Mouse (Mus musculus): ENCODE results near the gene Nkiras1. TPM values are rescaled to one million over a fixed set of nuclear protein-coding genes. Genes with fewer than 3 reads are reported as not detected.

Nkiras1 gene
- polyA plus RNA-seq, 1 experiment from 2014 or later, result 12.9 TPM

GRCm38 (mm10) chr14:18292111-18292510 lies 21.2 kb downstream of the Nkiras1 start:
- Histone ChIP-seq H3K9me3 (ENCODE audit: control insufficient read depth, low read length) (no peaks in the 10 kb centered on the region), H3K9ac (ENCODE audit: low read length) (no peak overlapping the region), H3K27me3 (ENCODE audit: control insufficient read depth, insufficient read depth, low read length) (no peaks in the 10 kb centered on the region), H3K27ac (ENCODE audit: low read depth, low read length) (no peak overlapping the region), H3K4me3 (ENCODE audit: low read depth, low read length) (no peak overlapping the region), H3K4me2 (no peak overlapping the region), H3K4me1 (ENCODE audit: control insufficient read depth, insufficient read depth, low read length) (no peaks in the 10 kb centered on the region), H3K36me3 (ENCODE audit: control insufficient read depth, insufficient read depth, low read length) (no peaks in the 10 kb centered on the region)
- 90% methylated on average over 3 of the region's 3 CpGs for WGBS
- ATAC-seq (ENCODE audit: low FRiP score), result no peak
- no peak for DNase-seq (ENCODE audit: low spot score, missing footprints)

- 88% methylated on average over 3 of the region's 3 CpGs for WGBS
- Histone ChIP-seq H3K9me3 (ENCODE audit: control insufficient read depth, low read length) (no peaks in the 10 kb centered on the region), H3K36me3 (ENCODE audit: control insufficient read depth, insufficient read depth, low read length) (no peaks in the 10 kb centered on the region), H3K4me2 (no peak overlapping the region), H3K27me3 (ENCODE audit: control insufficient read depth, insufficient read depth, low read length) (no peaks in the 10 kb centered on the region), H3K4me1 (ENCODE audit: control insufficient read depth, insufficient read depth, low read length) (no peaks in the 10 kb centered on the region), H3K4me3 (ENCODE audit: low read depth, low read length) (no peak overlapping the region), H3K27ac (ENCODE audit: low read depth, low read length) (no peak overlapping the region), H3K9ac (ENCODE audit: low read length) (no peak overlapping the region)
- ATAC-seq (ENCODE audit: low FRiP score) (no peak), DNase-seq (ENCODE audit: low spot score, missing footprints) (no peak)
These were observed 21.6 kb downstream of the Nkiras1 start for GRCm38 (mm10) chr14:18292578-18292977.

- Histone ChIP-seq H3K4me2 (no peak overlapping the region), H3K27me3 (ENCODE audit: control insufficient read depth, insufficient read depth, low read length) (no peaks in the 10 kb centered on the region), H3K27ac (ENCODE audit: low read depth, low read length) (no peak overlapping the region), H3K9me3 (ENCODE audit: control insufficient read depth, low read length) (no peaks in the 10 kb centered on the region), H3K9ac (ENCODE audit: low read length) (no peak overlapping the region), H3K4me3 (ENCODE audit: low read depth, low read length) (no peak overlapping the region), H3K4me1 (ENCODE audit: control insufficient read depth, insufficient read depth, low read length) (no peaks in the 10 kb centered on the region), H3K36me3 (ENCODE audit: control insufficient read depth, insufficient read depth, low read length) (no peaks in the 10 kb centered on the region)
- DNase-seq (ENCODE audit: low spot score, missing footprints) (no peak), ATAC-seq (ENCODE audit: low FRiP score) (no peak)
- 89% methylated on average over 2 of the region's 2 CpGs for WGBS
These were observed 26.5 kb downstream of the Nkiras1 start for GRCm38 (mm10) chr14:18297441-18297840.

GRCm38 (mm10) chr14:18298874-18299273 lies 27.9 kb downstream of the Nkiras1 start:
- no peak overlapping the region for H3K4me3 ChIP-seq (ENCODE audit: low read depth, low read length)
- H3K4me1 ChIP-seq (ENCODE audit: control insufficient read depth, insufficient read depth, low read length), result no peaks in the 10 kb centered on the region
- no peak overlapping the region for H3K4me2 ChIP-seq
- no peak overlapping the region for H3K27ac ChIP-seq (ENCODE audit: low read depth, low read length)
- H3K27me3 ChIP-seq (ENCODE audit: control insufficient read depth, insufficient read depth, low read length), result no peaks in the 10 kb centered on the region
- 87% methylated on average over 2 of the region's 2 CpGs for WGBS
- no peak for DNase-seq (ENCODE audit: low spot score, missing footprints)
- no peak for ATAC-seq (ENCODE audit: low FRiP score)
- H3K36me3 ChIP-seq (ENCODE audit: control insufficient read depth, insufficient read depth, low read length), result no peaks in the 10 kb centered on the region
- no peaks in the 10 kb centered on the region for H3K9me3 ChIP-seq (ENCODE audit: control insufficient read depth, low read length)
- H3K9ac ChIP-seq (ENCODE audit: low read length), result no peak overlapping the region

GRCm38 (mm10) chr14:18300676-18301075 lies 29.7 kb downstream of the Nkiras1 start:
- 92% methylated on average over 2 of the region's 2 CpGs for WGBS
- H3K9ac ChIP-seq (ENCODE audit: low read length), result no peak overlapping the region
- H3K27ac ChIP-seq (ENCODE audit: low read depth, low read length), result no peak overlapping the region
- no peak overlapping the region for H3K4me3 ChIP-seq (ENCODE audit: low read depth, low read length)
- H3K4me2 ChIP-seq, result no peak overlapping the region
- DNase-seq (ENCODE audit: low spot score, missing footprints), result no peak
- no peaks in the 10 kb centered on the region for H3K9me3 ChIP-seq (ENCODE audit: control insufficient read depth, low read length)
- H3K36me3 ChIP-seq (ENCODE audit: control insufficient read depth, insufficient read depth, low read length), result no peaks in the 10 kb centered on the region
- no peaks in the 10 kb centered on the region for H3K4me1 ChIP-seq (ENCODE audit: control insufficient read depth, insufficient read depth, low read length)
- H3K27me3 ChIP-seq (ENCODE audit: control insufficient read depth, insufficient read depth, low read length), result no peaks in the 10 kb centered on the region
- no peak for ATAC-seq (ENCODE audit: low FRiP score)

- H3K27me3 ChIP-seq (ENCODE audit: control insufficient read depth, insufficient read depth, low read length), result no peaks in the 10 kb centered on the region
- ATAC-seq (ENCODE audit: low FRiP score) (no peak), DNase-seq (ENCODE audit: low spot score, missing footprints) (no peak)
- H3K27ac ChIP-seq (ENCODE audit: low read depth, low read length), result no peak overlapping the region
- H3K4me2 ChIP-seq, result no peak overlapping the region
- no peak overlapping the region for H3K4me3 ChIP-seq (ENCODE audit: low read depth, low read length)
- no peaks in the 10 kb centered on the region for H3K9me3 ChIP-seq (ENCODE audit: control insufficient read depth, low read length)
- no peaks in the 10 kb centered on the region; the same call in 1 of the 2 replicates for H3K36me3 ChIP-seq (ENCODE audit: control insufficient read depth, insufficient read depth, low read length)
- WGBS, result 78% methylated on average over 3 of the region's 3 CpGs
- no peak overlapping the region for H3K9ac ChIP-seq (ENCODE audit: low read length)
- H3K4me1 ChIP-seq (ENCODE audit: control insufficient read depth, insufficient read depth, low read length), result no peaks in the 10 kb centered on the region
These were observed 30.7 kb downstream of the Nkiras1 start for GRCm38 (mm10) chr14:18301591-18301990.

GRCm38 (mm10) chr14:18302750-18303149 lies 31.8 kb downstream of the Nkiras1 start:
- ATAC-seq (ENCODE audit: low FRiP score) (no peak), DNase-seq (ENCODE audit: low spot score, missing footprints) (no peak)
- no peaks in the 10 kb centered on the region for H3K4me1 ChIP-seq (ENCODE audit: control insufficient read depth, insufficient read depth, low read length)
- H3K4me3 ChIP-seq (ENCODE audit: low read depth, low read length), result no peak overlapping the region
- no peak overlapping the region for H3K27ac ChIP-seq (ENCODE audit: low read depth, low read length)
- no peaks in the 10 kb centered on the region; the same call in 1 of the 2 replicates for H3K36me3 ChIP-seq (ENCODE audit: control insufficient read depth, insufficient read depth, low read length)
- no peak overlapping the region for H3K9ac ChIP-seq (ENCODE audit: low read length)
- WGBS, result 83% methylated on average over 3 of the region's 3 CpGs
- no peaks in the 10 kb centered on the region for H3K27me3 ChIP-seq (ENCODE audit: control insufficient read depth, insufficient read depth, low read length)
- no peaks in the 10 kb centered on the region for H3K9me3 ChIP-seq (ENCODE audit: control insufficient read depth, low read length)
- no peak overlapping the region for H3K4me2 ChIP-seq

- H3K4me3 ChIP-seq (ENCODE audit: low read depth, low read length), result no peak overlapping the region
- no peak overlapping the region for H3K27ac ChIP-seq (ENCODE audit: low read depth, low read length)
- no peaks in the 10 kb centered on the region; the same call in 1 of the 2 replicates for H3K36me3 ChIP-seq (ENCODE audit: control insufficient read depth, insufficient read depth, low read length)
- H3K4me2 ChIP-seq, result no peak overlapping the region
- H3K9ac ChIP-seq (ENCODE audit: low read length), result no peak overlapping the region
- DNase-seq (ENCODE audit: low spot score, missing footprints) (no peak), ATAC-seq (ENCODE audit: low FRiP score) (no peak)
- H3K9me3 ChIP-seq (ENCODE audit: control insufficient read depth, low read length), result no peaks in the 10 kb centered on the region
- WGBS, result 87% methylated on average over 4 of the region's 4 CpGs
- H3K27me3 ChIP-seq (ENCODE audit: control insufficient read depth, insufficient read depth, low read length), result no peaks in the 10 kb centered on the region
- no peaks in the 10 kb centered on the region for H3K4me1 ChIP-seq (ENCODE audit: control insufficient read depth, insufficient read depth, low read length)
These were observed 32.3 kb downstream of the Nkiras1 start for GRCm38 (mm10) chr14:18303262-18303661.

- Histone ChIP-seq H3K27ac (ENCODE audit: low read depth, low read length) (no peak overlapping the region), H3K4me1 (ENCODE audit: control insufficient read depth, insufficient read depth, low read length) (no peaks in the 10 kb centered on the region), H3K9ac (ENCODE audit: low read length) (no peak overlapping the region), H3K4me2 (no peak overlapping the region), H3K9me3 (ENCODE audit: control insufficient read depth, low read length) (no peaks in the 10 kb centered on the region), H3K4me3 (ENCODE audit: low read depth, low read length) (no peak overlapping the region), H3K27me3 (ENCODE audit: control insufficient read depth, insufficient read depth, low read length) (no peaks in the 10 kb centered on the region), H3K36me3 (ENCODE audit: control insufficient read depth, insufficient read depth, low read length) (no peaks in the 10 kb centered on the region; the same call in 1 of the 2 replicates)
- ATAC-seq (ENCODE audit: low FRiP score) (no peak), DNase-seq (ENCODE audit: low spot score, missing footprints) (no peak)
- 94% methylated on average over 5 of the region's 5 CpGs for WGBS
These were observed 33.2 kb downstream of the Nkiras1 start for GRCm38 (mm10) chr14:18304165-18304564.

Data from midbrain, embryonic 11.5 days (tissue).